Mouse (Mus musculus) spleen, adult 18-20 months (tissue): ENCODE data around the gene Tulp4.
"Not testable (repeated sequence)": the region's sequence is repeated elsewhere in the genome, so short reads cannot be mapped to it uniquely, and the experiment has no call there.

Source experiments
- DNase-seq, 2 experiments: peaks; one replicate each; pipeline ENCODE4 v3.0.0; 2022; ENCODE audit warnings: mixed read lengths in 2 of 2

Tulp4 gene

DNA sequence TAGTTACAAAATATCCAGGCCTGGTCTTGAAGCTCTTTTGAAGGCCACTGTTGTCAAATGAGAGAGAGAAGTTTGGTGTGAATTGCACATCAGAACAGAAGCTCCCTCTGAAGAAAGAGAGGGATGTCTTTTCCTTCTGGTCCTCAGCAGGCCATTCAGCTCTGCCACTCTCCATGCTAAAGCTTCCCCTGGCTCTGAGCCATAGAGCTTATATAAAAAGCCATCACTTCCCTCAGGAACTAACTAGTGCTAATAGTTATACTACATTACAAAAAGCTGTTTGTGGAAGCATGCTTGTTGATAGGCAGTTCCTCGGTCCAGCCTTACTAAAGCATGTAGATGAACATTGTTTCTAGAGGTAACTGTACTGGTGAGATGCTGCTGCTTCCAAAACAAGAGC lies 89.2 kb downstream of the Tulp4 start:
- DNase-seq = no peak

- no peak for DNase-seq
Observed at GRCm38 (mm10) chr17:6197491-6197890, 91.3 kb downstream of the Tulp4 start.

- DNase-seq = no peak
Observed at GRCm38 (mm10) chr17:6198670-6199069, 92.4 kb downstream of the Tulp4 start.

DNA sequence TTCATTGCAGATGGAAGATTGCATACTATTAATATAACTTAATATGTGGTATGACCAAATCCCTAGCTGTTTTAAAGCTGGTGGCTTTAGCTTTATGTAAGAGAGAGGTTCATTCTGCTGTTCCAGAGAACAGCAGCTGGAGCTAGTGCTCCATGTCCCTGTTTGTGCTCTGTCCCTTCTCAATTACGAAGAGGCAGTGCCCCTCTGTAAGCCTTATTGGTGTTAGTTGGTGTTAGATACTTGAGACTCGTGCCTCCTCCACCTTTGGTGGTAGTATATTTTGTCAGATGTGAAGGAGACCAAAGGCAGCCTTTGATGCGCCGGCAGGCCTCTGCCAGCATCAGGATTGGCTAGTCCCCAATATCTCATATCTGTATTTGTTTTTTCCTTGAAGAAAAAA lies 92.9 kb downstream of the Tulp4 start:
- no peak for DNase-seq

DNA sequence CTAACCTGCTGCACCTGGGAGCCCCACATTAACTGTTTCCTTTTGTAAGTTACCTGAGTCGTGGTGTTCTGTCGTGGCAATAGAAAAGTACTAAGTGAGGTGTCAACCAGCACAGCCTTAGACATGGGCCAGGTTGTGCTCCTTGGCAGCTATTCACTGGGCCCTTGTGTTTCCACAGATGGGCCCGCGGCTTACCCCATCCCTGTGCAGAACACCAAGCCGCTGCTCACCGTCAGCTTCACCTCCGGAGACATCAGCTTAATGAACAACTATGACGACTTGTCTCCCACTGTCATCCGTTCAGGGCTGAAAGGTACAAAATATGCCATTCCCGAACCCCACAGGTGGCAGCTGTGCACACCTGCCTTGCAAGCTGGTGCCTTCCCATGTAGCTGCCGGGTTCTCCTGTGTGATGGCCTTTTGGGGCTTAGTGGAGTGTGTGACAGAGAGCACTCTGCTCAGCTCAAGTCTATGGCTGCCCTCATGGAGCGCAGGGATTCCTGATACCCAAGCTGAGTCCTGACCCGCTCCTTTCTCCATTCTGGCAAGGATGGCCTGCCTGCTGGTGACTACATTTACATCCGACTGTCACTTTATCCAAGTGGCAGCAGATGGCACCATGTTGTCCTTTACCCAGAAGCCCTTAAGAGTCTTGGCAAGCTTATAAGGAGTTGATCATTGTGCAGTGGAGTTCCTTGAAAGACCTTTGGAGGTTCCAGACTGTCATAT lies 95.4 kb downstream of the Tulp4 start:
- DNase-seq = no peak

DNA sequence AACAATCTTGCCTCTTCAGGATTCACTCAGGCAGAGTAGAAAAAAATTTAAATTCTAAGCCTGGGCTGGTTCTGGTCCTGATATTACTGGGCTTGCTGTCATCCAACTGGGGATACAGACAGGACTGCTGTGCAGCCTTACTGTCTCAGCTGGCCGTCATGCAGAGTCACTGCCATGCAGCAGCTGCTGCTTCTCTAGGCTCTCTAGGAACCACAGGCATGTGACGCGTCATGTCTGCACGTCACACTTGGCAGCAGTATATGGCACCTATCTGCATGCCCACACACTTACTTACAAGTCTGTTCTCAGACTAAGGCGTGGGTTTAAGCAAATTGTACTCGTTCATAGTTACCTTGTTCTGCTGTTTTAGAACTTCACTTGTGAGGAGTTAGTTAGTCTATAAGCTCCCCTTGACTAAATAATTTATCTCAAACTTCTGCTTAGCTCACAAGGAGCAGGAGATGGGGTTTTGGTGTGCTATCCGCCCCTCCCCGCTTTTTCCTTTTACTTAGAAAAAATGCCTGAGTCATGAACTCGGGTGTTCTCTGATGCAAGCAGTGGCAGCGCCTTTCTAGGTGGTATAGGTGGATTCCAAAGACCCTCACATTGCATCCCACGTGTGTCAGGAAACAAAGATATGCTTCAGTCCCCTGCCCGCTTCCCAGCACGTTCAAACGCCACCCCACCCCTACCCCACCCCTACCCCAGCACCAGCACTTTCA lies 96.3 kb downstream of the Tulp4 start:
- no peak for DNase-seq

DNA sequence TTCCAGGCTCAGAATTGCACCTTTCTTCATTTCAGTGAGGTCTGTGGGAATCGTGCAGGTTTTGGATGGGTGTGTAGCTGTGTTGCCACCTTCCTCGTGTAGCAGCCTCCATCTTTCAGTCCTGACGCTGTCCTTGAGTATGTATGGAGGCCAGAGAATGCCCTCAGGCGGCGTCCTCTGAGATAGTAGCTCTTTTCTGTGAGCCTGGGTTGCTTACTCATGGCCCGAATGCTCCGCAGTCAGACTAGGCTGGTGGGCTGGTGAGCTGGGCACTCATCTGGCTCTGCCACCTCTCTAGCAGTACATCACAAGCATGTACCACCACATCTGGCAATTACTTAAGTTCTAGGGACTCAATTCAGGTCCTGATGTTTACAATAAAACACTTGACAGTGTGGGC lies 96.9 kb downstream of the Tulp4 start:
- no peak for DNase-seq

DNA sequence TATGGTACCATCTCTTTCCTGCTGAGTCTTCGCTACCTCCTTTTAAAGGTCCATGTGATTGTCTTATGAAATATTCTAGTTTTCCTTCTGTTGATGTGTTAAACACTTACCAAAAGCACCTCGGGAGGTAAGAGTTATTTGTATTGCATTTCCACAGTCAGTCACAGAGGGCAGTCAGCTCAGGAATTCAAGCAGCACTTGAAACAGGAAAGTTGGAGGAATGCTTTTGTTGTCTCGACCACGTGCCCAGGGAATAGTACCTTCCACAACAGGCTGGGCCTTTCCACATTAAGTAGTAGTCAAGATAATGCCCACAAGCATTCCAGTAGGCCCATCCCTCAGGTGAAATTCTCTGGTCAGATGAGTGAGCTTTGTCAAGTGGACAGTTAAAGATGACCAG lies 97.6 kb downstream of the Tulp4 start:
- DNase-seq = no peak

GRCm38 (mm10) chr17:6211721-6212120 lies 105.5 kb downstream of the Tulp4 start:
- no peak for DNase-seq

DNA sequence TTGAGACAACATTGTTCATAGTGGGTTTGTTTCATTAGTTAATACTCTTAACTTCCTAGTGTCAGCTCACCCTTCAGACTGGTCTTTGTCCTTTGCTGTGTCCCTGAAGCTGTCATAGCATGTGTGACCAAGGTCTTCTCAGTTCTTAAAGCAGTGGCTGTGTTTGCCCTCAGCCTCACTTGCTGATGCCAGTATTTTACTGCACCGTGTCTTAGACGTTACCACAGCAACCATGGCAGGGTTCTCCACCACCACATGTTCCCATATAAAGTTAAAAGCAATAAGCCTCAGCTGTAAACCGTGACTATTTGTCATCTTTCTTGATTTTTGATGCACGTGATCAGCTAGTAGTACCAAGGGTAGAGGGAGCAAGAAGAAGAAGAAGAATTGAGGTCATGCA lies 109.4 kb downstream of the Tulp4 start:
- no peak for DNase-seq

- no peak for DNase-seq
Observed at GRCm38 (mm10) chr17:6216514-6216913, 110.3 kb downstream of the Tulp4 start.

GRCm38 (mm10) chr17:6232633-6233032 lies 126.4 kb downstream of the Tulp4 start:
- DNase-seq = not testable (repeated sequence)

DNA sequence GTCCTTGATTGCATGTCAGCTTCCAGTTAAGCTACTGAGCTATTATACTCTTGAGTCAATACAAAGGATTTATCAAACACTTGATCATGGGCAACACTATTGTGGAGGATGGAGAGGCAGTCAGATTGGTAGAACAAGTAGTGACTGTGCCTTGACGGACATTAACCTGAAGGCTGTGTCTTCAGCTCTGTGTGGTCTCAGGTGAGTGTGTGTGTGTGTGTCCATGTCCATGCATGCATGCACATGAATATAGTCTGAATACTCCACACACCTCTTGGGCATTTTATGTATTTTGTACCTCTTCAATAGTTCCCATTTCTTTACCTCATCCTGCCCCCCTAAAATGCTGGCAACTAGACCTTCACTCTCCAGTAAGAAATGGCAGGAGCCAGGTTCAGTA lies 145.1 kb downstream of the Tulp4 start:
- DNase-seq = not testable (repeated sequence)

GRCm38 (mm10) chr17:6256400-6257069 lies 150.3 kb downstream of the Tulp4 start, which contains the start of gene Tmem181a:
Gene Tmem181a, plus strand, starts transcription at chr17:6256860.
- not testable (repeated sequence) for DNase-seq

GRCm38 (mm10) chr17:6257070-6257456 lies 150.8 kb downstream of the Tulp4 start:
- not testable (repeated sequence) for DNase-seq

DNA sequence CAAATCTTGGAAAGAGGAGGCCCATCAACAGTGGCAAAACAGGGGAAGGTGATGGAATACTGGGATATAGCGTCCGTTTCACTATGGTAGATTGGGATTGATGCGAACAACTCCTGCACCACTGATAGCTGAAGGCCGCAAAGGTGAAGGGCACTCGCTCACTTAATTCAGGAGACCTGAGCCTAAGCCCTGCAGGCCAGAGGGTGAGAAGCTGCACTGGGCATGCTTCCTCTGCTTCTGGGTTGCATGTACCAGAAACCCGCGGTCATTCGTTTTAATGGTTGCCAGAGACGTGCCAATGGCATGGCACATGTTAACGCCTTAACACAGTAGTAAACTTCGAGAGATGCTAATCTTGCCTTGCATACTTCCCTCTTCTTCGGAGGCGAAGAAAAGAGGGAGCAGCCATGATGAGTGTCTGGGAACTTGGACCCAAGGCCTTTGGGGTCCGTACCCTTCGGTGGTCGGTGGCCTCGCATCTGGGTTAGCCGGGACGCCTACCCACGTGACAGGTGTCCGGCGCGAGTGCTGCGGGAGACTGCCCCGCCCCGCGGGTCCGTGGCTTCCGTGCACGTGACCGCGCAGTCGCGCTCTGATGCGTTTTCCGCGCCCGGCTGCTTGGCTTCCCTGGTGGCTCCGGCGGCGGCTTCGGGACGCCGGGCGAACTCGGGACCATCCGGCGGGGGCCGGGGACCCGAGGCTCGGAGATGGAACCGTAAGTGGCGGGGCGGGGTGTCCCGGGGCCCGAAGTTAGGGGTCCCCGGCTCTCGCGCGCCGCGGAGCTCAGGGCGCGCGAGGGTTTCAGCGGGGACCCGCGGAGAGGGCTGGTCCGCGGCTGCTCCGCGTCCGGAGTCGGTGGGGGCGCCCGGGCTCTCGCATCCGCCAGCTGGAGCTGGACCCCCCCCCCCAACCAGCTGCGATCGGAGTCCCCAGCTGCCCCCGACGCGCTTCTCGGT lies 163.9 kb downstream of the Tulp4 start:
- DNase-seq = peak in 1 of 2 experiments; percentile 16

GRCm38 (mm10) chr17:6270840-6271239 lies 164.6 kb downstream of the Tulp4 start:
- DNase-seq = not testable (repeated sequence)

- DNase-seq = not testable (repeated sequence)
Observed at GRCm38 (mm10) chr17:6271970-6272369, 165.7 kb downstream of the Tulp4 start.

DNA sequence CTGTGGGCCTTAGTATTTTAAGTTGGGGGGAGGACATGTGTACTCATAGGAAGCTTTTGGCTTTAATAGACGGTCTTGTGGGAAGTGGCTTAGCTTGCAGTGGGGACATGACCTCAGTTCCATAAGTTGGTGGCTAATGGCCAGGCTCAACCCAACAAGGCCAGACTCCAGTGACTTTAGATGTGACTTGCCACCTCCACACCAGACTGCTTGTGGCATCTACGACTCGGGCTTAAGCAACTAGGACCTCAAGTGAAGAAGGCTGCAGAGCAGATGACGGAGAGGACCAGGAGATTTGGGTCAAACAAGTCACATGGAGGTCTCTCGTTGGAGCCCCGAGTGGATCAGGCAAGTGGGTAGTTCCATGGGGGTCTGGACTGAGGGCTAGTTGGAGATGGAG lies 168.5 kb downstream of the Tulp4 start:
- DNase-seq = not testable (repeated sequence)

DNA sequence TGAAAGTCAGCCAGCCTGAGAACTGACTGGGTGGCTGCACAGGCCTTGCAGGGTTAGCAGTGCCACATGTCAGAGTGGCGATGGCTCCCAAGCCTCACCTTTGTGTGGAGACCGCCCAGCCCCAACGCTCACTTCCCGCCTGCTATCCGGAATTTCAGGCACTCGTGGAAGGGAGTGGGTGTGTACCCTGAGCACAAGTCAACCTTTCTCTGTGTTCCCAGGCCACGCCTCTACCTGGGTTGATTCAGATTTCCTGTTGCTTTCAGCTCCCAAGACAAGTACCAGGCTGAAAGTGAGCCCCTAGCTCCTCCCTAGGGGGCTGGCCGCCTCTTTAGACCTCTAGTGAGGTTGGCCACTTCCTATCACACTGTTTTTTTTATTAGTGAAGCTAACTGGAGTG lies 173.0 kb downstream of the Tulp4 start:
- not testable (repeated sequence) for DNase-seq

DNA sequence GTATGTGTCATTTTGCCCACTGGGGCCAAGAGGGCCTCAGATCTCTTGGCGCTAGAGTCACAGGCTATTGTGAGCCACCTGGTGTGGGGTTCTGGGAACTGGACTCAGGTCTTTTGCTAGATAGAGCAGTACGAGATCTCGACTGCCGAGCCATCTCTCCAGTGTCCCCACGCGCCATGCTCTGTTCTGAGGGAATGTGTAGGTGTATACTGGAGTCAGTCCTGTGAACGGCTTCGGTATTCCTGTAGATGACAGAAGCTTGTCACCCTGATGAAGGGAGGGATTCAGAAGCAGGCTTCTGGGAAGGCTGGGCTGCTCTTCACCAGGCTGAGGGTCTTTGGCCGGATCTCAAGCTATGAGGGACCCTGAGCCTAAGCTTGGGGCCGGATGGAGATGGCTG lies 173.5 kb downstream of the Tulp4 start:
- not testable (repeated sequence) for DNase-seq

GRCm38 (mm10) chr17:6280513-6280912 lies 174.3 kb downstream of the Tulp4 start:
- not testable (repeated sequence) for DNase-seq
